Mouse (Mus musculus): ENCODE results near the gene Vmn2r81.
"Not testable (repeated sequence)": the region's sequence is repeated elsewhere in the genome, so short reads cannot be mapped to it uniquely, and the experiment has no call there.

- TF ChIP-seq CTCF (IDR thresholded peaks at IDR 0.05; ENCODE audit: control insufficient read depth, insufficient read depth, insufficient read length); USF1 (IDR thresholded peaks at IDR 0.05; ENCODE audit: low read depth); MAX (IDR thresholded peaks at IDR 0.05); MYOD1 (IDR thresholded peaks at IDR 0.05; ENCODE audit: control insufficient read depth, insufficient read length, low read depth); CEBPB (IDR thresholded peaks at IDR 0.05; ENCODE audit: low read depth); MYOG (IDR thresholded peaks at IDR 0.05; ENCODE audit: control insufficient read depth, extremely low read depth, insufficient read length); FOSL1 (IDR thresholded peaks at IDR 0.05; ENCODE audit: insufficient read depth, low read length, poor library complexity, severe bottlenecking): not testable (repeated sequence)
Measured at GRCm38 (mm10) chr10:79322033-79322736, 74.7 kb downstream of the Vmn2r81 start.
